Mouse (Mus musculus): ENCODE data around the gene 1700028P14Rik.

GRCm38 (mm10) chr19:23531899-23532298 lies 120.7 kb downstream of the 1700028P14Rik start:
- TF ChIP-seq GATA1 (IDR thresholded peaks at IDR 0.05; ENCODE audit: low read length) (no peak), TAL1 (IDR thresholded peaks at IDR 0.05; ENCODE audit: low read length) (no peak)

Data from erythroblast, embryonic 14.5 days (primary cell).